Mouse (Mus musculus): ENCODE measurements around the gene Rps10. TPM values are rescaled to one million over a fixed set of nuclear protein-coding genes. Genes with fewer than 3 reads are reported as not detected.

Gene Rps10
- total and polyA plus RNA-seq, 2 experiments from 2014 or later = 486 to 1,352 TPM

DNA sequence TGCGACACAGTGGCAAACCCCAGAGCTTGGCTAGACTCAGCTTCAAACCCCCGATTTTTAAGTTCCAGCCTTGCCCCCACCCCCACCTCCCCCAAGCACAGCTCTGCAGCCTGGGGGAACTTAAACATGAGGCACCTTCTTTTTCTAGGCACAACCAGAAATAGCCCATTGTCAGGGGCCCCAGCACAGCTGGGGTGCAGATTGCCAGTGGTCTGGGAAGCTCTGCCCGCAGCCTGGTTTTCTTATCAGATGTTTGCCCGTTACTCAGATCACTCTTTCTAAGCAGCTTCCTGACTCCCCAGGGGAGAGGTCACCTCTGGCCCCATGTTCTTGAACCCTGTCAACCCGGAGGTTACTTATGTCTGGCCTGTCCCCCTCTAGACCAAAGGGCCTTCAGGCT is 19.9 kb upstream of the Rps10 start:
- TF ChIP-seq EP300 (IDR thresholded peaks at IDR 0.05; ENCODE audit: low read depth) = no peak
- TF ChIP-seq CTCF (IDR thresholded peaks at IDR 0.05; ENCODE audit: low read depth) = no peak
- DNase-seq (ENCODE audit: low spot score) = no peak
- no peaks in the 10 kb centered on the region for H3K9me3 ChIP-seq (replicated peaks; ENCODE audit: control insufficient read depth, low read length)
- H3K27me3 ChIP-seq (ENCODE audit: control insufficient read depth, insufficient read depth, low read length) = peaks cover 30% of the 10 kb centered on the region
- no peak for ATAC-seq (ENCODE audit: insufficient read depth, low read depth)
- 13% methylated on average over 5 of the region's 5 CpGs for WGBS
- H3K36me3 ChIP-seq (replicated peaks; ENCODE audit: control insufficient read depth, insufficient read depth, low read length) = no peaks in the 10 kb centered on the region
- no peak overlapping the region for H3K4me3 ChIP-seq (ENCODE audit: low read depth, low read length)
- peaks cover 6% of the 10 kb centered on the region for H3K4me1 ChIP-seq (ENCODE audit: control insufficient read depth, insufficient read depth)
- H3K4me2 ChIP-seq (ENCODE audit: low read depth, low read length) = no peak overlapping the region; the same call in 1 of the 2 replicates
- H3K27ac ChIP-seq (ENCODE audit: low read depth) = no peak overlapping the region
- H3K9ac ChIP-seq (replicated peaks; ENCODE audit: low read depth, low read length) = no peak overlapping the region

DNA sequence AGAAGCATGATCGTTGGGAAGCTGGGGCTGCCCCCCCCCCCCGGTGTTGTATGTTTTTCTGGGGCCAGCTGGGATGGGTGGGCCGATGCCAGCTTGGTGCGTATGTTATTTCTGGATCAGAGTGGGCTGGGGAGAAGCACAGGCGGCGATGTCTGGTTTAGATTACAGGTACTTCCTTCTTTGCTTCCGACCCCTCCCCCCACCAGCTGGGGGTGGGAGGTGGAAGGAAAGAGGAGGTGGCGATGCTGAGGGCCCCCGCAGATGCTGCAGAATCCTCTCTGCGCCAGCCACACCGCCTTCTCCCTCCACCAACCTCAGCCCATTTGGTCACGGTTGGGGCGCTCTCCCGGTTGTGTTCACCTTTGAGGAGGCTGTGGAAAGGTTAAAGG is 19.5 kb upstream of the Rps10 start:
- Histone ChIP-seq H3K36me3 (replicated peaks; ENCODE audit: control insufficient read depth, insufficient read depth, low read length) (no peaks in the 10 kb centered on the region), H3K4me3 (ENCODE audit: low read depth, low read length) (peak overlapping the region; percentile 50), H3K4me1 (ENCODE audit: control insufficient read depth, insufficient read depth) (peaks cover 6% of the 10 kb centered on the region), H3K27ac (ENCODE audit: low read depth) (no peak overlapping the region), H3K4me2 (ENCODE audit: low read depth, low read length) (peak overlapping the region; percentile 68), H3K9me3 (replicated peaks; ENCODE audit: control insufficient read depth, low read length) (no peaks in the 10 kb centered on the region), H3K9ac (replicated peaks; ENCODE audit: low read depth, low read length) (no peak overlapping the region), H3K27me3 (ENCODE audit: control insufficient read depth, insufficient read depth, low read length) (peaks cover 30% of the 10 kb centered on the region)
- DNase-seq (ENCODE audit: low spot score) (no peak), ATAC-seq (ENCODE audit: insufficient read depth, low read depth) (no peak)
- TF ChIP-seq CTCF (IDR thresholded peaks at IDR 0.05; ENCODE audit: low read depth) (no peak), EP300 (IDR thresholded peaks at IDR 0.05; ENCODE audit: low read depth) (no peak)
- WGBS = 4% methylated on average over 14 of the region's 14 CpGs

DNA sequence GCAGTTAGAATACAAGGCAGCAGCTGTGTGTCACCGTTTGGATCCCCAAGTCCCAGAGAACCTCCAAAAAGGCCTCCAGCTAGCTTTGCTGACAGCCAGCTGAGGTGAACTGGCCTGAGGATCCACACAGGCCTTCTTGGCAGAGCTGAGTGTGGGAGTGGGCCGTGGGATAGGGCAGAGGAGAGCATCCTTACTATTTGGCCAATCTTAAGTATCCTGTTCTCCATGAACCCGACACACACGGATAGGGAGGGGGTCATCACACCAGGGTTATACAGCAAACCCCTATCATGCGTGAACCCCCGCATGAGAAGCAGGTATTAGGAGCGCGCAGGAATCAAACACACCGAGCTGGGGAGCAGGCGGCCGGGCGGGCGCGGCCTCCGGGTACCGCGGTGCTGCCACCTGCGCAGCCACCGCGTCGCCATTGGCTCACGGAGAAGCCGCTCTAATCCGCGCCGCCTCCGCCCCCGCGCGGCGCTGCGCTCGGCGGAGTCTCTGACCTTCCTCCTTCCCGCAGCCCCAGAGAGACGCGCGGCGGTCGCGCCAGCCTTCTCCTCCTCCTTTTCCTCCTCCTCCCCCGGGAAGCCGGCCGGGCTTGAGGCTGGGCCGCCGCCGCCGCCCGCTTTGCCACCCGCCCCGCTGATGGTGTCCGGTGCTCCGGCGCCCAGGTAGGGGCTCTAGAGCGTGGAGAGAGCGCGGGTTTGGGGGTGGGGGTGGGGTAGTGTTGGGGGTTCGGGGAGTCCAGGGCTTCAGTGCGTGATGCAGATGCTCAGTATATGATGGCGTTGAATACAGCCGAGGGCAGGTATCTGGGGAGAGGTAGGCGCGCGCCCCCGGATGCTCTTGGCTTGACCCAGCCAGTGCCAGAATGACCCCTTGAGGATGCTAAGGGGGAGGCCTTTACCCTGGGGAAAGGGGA is 18.9 kb upstream of the Rps10 start, which contains the start of gene Pacsin1:
Pacsin1 (plus strand) TSS at position 421 of the 922 bp plus-strand sequence.
- ATAC-seq (ENCODE audit: insufficient read depth, low read depth) (peak; percentile 41; the same call in 1 of the 2 replicates), DNase-seq (ENCODE audit: low spot score) (no peak)
- WGBS = 3% methylated on average over 53 of the region's 65 CpGs
- H3K9me3 ChIP-seq (replicated peaks; ENCODE audit: control insufficient read depth, low read length) = no peaks in the 10 kb centered on the region
- H3K4me1 ChIP-seq (ENCODE audit: control insufficient read depth, insufficient read depth) = peaks cover 6% of the 10 kb centered on the region
- TF ChIP-seq EP300 (IDR thresholded peaks at IDR 0.05; ENCODE audit: low read depth) (no peak), CTCF (IDR thresholded peaks at IDR 0.05; ENCODE audit: low read depth) (no peak)
- peaks cover 30% of the 10 kb centered on the region for H3K27me3 ChIP-seq (ENCODE audit: control insufficient read depth, insufficient read depth, low read length)
- H3K27ac ChIP-seq (ENCODE audit: low read depth) = no peak within 1 kb of the TSS
- no peaks in the 10 kb centered on the region for H3K36me3 ChIP-seq (replicated peaks; ENCODE audit: control insufficient read depth, insufficient read depth, low read length)
- peak within 1 kb of the TSS; percentile 68 for H3K4me2 ChIP-seq (ENCODE audit: low read depth, low read length)
- 0 out of 2 replicates have a peak within 1 kb of the TSS, but pooled peaks have one; percentile 18 for H3K9ac ChIP-seq (replicated peaks; ENCODE audit: low read depth, low read length)
- H3K4me3 ChIP-seq (ENCODE audit: low read depth, low read length) = peak within 1 kb of the TSS; percentile 50

DNA sequence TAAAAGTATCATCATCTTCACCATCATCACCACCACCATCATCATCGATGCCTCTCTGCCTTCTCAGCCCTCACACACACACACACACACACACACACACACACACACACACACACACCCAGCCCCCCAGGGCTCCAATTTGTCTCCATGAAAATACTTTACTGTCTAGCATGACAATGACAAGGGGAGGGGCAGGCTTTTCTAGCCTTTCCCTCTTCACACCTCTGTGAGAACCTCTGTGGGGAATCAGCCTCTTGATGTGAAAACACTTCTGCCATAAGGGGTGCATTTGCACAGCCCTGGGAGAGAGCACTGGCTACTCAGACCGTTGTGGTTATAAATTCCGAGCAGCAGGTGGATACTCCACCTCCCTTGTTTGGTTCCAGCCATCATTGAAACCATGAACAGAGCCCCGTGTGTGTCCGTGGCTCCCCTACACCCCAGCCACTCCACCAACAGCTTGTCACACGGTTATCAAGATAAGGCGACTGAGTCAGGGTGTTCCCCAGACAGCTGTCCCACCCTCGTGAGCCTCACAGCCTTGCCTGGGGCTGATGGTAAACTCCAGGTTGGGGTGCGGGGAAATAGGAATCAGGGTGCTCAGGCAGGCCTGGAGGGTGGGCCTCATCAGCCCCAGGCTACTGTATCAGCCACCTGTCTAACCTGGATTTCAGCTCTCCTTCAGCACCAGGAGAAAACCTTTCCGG is 16.9 kb upstream of the Rps10 start:
- Histone ChIP-seq H3K9ac (replicated peaks; ENCODE audit: low read depth, low read length) (no peak overlapping the region), H3K27ac (ENCODE audit: low read depth) (no peak overlapping the region), H3K4me3 (ENCODE audit: low read depth, low read length) (no peak overlapping the region), H3K4me2 (ENCODE audit: low read depth, low read length) (no peak overlapping the region), H3K27me3 (ENCODE audit: control insufficient read depth, insufficient read depth, low read length) (peaks cover 30% of the 10 kb centered on the region), H3K36me3 (replicated peaks; ENCODE audit: control insufficient read depth, insufficient read depth, low read length) (no peaks in the 10 kb centered on the region), H3K9me3 (replicated peaks; ENCODE audit: control insufficient read depth, low read length) (no peaks in the 10 kb centered on the region), H3K4me1 (ENCODE audit: control insufficient read depth, insufficient read depth) (peaks cover 6% of the 10 kb centered on the region)
- TF ChIP-seq CTCF (IDR thresholded peaks at IDR 0.05; ENCODE audit: low read depth) (no peak), EP300 (IDR thresholded peaks at IDR 0.05; ENCODE audit: low read depth) (no peak)
- WGBS = 53% methylated on average over 10 of the region's 10 CpGs
- no peak for ATAC-seq (ENCODE audit: insufficient read depth, low read depth)
- DNase-seq (ENCODE audit: low spot score) = no peak

DNA sequence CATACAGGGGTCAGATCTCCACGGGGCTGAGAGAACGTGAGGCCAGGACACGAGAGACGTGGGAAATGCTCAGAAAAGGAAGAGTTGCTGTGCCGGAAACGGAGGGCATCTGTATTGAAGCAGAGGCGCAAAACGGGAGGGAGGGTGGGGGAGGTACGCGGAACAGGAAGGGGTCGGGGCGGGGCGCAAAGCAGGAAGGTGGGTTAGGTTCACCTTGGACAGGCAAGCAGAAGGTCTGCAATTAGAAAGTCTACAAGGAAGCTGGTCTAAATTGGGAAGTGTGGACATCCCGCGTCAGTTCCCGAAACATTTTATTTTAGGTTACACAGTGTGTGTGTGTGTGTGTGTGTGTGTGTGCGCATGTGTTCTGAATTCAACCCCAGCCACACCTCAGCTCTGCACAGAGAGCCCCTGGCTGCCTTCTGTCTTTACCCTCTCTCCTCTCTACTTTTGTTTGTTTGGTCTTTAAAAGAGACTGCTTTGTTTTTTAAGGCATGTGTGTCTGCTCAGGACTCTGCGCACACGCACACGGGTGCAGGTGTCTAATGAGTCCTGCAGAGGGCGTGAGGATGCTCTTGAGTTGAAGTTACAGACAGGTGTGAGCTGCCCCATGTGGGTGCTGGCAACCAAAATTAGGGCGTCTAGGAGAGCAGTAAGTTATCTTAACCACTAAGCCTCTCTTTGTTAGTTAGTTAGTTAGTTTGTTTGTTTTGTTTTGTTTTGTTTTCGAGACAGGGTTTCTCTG is 15.7 kb upstream of the Rps10 start:
- Histone ChIP-seq H3K36me3 (replicated peaks; ENCODE audit: control insufficient read depth, insufficient read depth, low read length) (no peaks in the 10 kb centered on the region), H3K27ac (ENCODE audit: low read depth) (no peak overlapping the region), H3K4me3 (ENCODE audit: low read depth, low read length) (no peak overlapping the region), H3K9ac (replicated peaks; ENCODE audit: low read depth, low read length) (no peak overlapping the region), H3K4me2 (ENCODE audit: low read depth, low read length) (no peak overlapping the region), H3K27me3 (ENCODE audit: control insufficient read depth, insufficient read depth, low read length) (peaks cover 24% of the 10 kb centered on the region), H3K9me3 (replicated peaks; ENCODE audit: control insufficient read depth, low read length) (no peaks in the 10 kb centered on the region), H3K4me1 (ENCODE audit: control insufficient read depth, insufficient read depth) (peaks cover 6% of the 10 kb centered on the region)
- no peak for TF ChIP-seq CTCF (IDR thresholded peaks at IDR 0.05; ENCODE audit: low read depth)
- ATAC-seq (ENCODE audit: insufficient read depth, low read depth) (no peak), DNase-seq (ENCODE audit: low spot score) (no peak)
- WGBS = 73% methylated on average over 23 of the region's 23 CpGs
